In genomic region chr13:45751231-45751630, GRCm38 (mm10) we compare ENCODE assay signal across 10 mouse cellular contexts.
DNase-seq lines count a peak whose midpoint lies in the region; ATAC-seq and TF ChIP-seq lines count a peak whose summit lies in the region.
"Had no signal": no experiment of that assay in that cellular context is flagged by ENCODE, and none has a peak within 500 bp of the region (broad histone marks: within the 10 kb centered on the region; RNA-seq: fewer than 3 reads in every experiment).

No protein-coding gene starts in this region.

- TF ChIP-seq CTCF in lung, embryonic 14.5 days (IDR thresholded peaks at IDR 0.05; ENCODE audit: low read depth): no peak
- no peak for TF ChIP-seq CTCF in brain, embryonic 14.5 days (IDR thresholded peaks at IDR 0.05; ENCODE audit: borderline replicate concordance, extremely low read depth, insufficient read depth, insufficient read length)

- H3K27ac ChIP-seq in forebrain, embryonic 11.5 days (ENCODE audit: low read depth, low read length): no peak overlapping the region
- no peak overlapping the region for H3K27ac ChIP-seq in forebrain, embryonic 10.5 days
- no peak overlapping the region for H3K27ac ChIP-seq in lung, embryonic 14.5 days (ENCODE audit: low read depth)
- H3K27ac ChIP-seq in stomach, embryonic 16.5 days (ENCODE audit: low read length): peak overlapping the region; percentile 29; the same call in 1 of the 2 replicates
- H3K27ac ChIP-seq: heart, embryonic 15.5 days had no signal

- no peak overlapping the region for H3K4me2 ChIP-seq in forebrain, embryonic 11.5 days (ENCODE audit: low read depth, low read length, severe bottlenecking)
- no peak overlapping the region for H3K4me2 ChIP-seq in lung, embryonic 14.5 days
- no peak overlapping the region for H3K4me2 ChIP-seq in stomach, embryonic 16.5 days (ENCODE audit: low read depth, low read length)
- H3K4me2 ChIP-seq: heart, embryonic 15.5 days had no signal

- no peaks in the 10 kb centered on the region for H3K36me3 ChIP-seq in forebrain, embryonic 11.5 days (ENCODE audit: control insufficient read depth, insufficient read depth, low read length)
- H3K36me3 ChIP-seq in forebrain, embryonic 10.5 days (replicated peaks): no peaks in the 10 kb centered on the region
- H3K36me3 ChIP-seq in lung, embryonic 14.5 days (ENCODE audit: insufficient read depth): no peaks in the 10 kb centered on the region
- no peaks in the 10 kb centered on the region for H3K36me3 ChIP-seq in stomach, embryonic 16.5 days (ENCODE audit: control insufficient read depth, insufficient read depth, low read length)
- H3K36me3 ChIP-seq: heart, embryonic 15.5 days had no signal

- H3K4me1 ChIP-seq in forebrain, embryonic 11.5 days (replicated peaks; ENCODE audit: control insufficient read depth, insufficient read depth, low read length): no peaks in the 10 kb centered on the region
- peaks cover 29% of the 10 kb centered on the region for H3K4me1 ChIP-seq in forebrain, embryonic 10.5 days
- H3K4me1 ChIP-seq in lung, embryonic 14.5 days (ENCODE audit: insufficient read depth): no peaks in the 10 kb centered on the region
- H3K4me1 ChIP-seq in stomach, embryonic 16.5 days (ENCODE audit: control insufficient read depth, insufficient read depth, low read length): peaks cover 26% of the 10 kb centered on the region

- ATAC-seq in forebrain, embryonic 11.5 days (replicated peaks; ENCODE audit: low FRiP score): no peak
- ATAC-seq in lung, embryonic 14.5 days (ENCODE audit: insufficient read depth): no peak
- no peak for ATAC-seq in stomach, embryonic 16.5 days (ENCODE audit: insufficient read depth, low FRiP score)

- no peaks in the 10 kb centered on the region for H3K9me3 ChIP-seq in forebrain, embryonic 11.5 days (ENCODE audit: control insufficient read depth, low read length)
- H3K9me3 ChIP-seq in forebrain, embryonic 10.5 days: no peaks in the 10 kb centered on the region
- no peaks in the 10 kb centered on the region for H3K9me3 ChIP-seq in lung, embryonic 14.5 days (ENCODE audit: low read depth, low read length)
- no peaks in the 10 kb centered on the region for H3K9me3 ChIP-seq in stomach, embryonic 16.5 days (replicated peaks; ENCODE audit: control insufficient read depth, low read length)
- H3K9me3 ChIP-seq: heart, embryonic 15.5 days had no signal

- no peaks in the 10 kb centered on the region for H3K27me3 ChIP-seq in forebrain, embryonic 11.5 days (ENCODE audit: control insufficient read depth, insufficient read depth, low read length)
- no peaks in the 10 kb centered on the region for H3K27me3 ChIP-seq in forebrain, embryonic 10.5 days (ENCODE audit: poor library complexity, severe bottlenecking)
- no peaks in the 10 kb centered on the region for H3K27me3 ChIP-seq in lung, embryonic 14.5 days (ENCODE audit: insufficient read depth, low read length)
- H3K27me3 ChIP-seq in stomach, embryonic 16.5 days (ENCODE audit: control insufficient read depth, insufficient read depth, low read length): no peaks in the 10 kb centered on the region
- H3K27me3 ChIP-seq: heart, embryonic 15.5 days had no signal

- peak; percentile 53 for DNase-seq in forebrain, embryonic 11.5 days (ENCODE audit: low spot score)
- no peak for DNase-seq in forebrain, embryonic 10.5 days (ENCODE audit: extremely low spot score, low spot score)
- DNase-seq in lung, embryonic 14.5 days: peak; percentile 51
- no peak for DNase-seq in lung, postnatal 25 days (ENCODE audit: low spot score)
- DNase-seq in brain, embryonic 14.5 days (ENCODE audit: low read depth): peak; percentile 53
- no peak for DNase-seq in B cell, adult 2 months
- no peak for DNase-seq in cerebellum, adult 9-11 months
- DNase-seq: lung, postnatal 10 days had no signal

- TF ChIP-seq POLR2A in brain, embryonic 14.5 days (IDR thresholded peaks at IDR 0.05; ENCODE audit: borderline replicate concordance, extremely low read depth, insufficient read depth, insufficient read length, poor library complexity, severe bottlenecking): no peak

- H3K9ac ChIP-seq in forebrain, embryonic 11.5 days (ENCODE audit: low read length): no peak overlapping the region
- H3K9ac ChIP-seq in lung, embryonic 14.5 days: no peak overlapping the region
- no peak overlapping the region for H3K9ac ChIP-seq in stomach, embryonic 16.5 days (ENCODE audit: low read length)
- H3K9ac ChIP-seq: heart, embryonic 15.5 days had no signal

- no peak overlapping the region for H3K4me3 ChIP-seq in forebrain, embryonic 11.5 days (ENCODE audit: low read depth, low read length)
- no peak overlapping the region for H3K4me3 ChIP-seq in forebrain, embryonic 10.5 days
- no peak overlapping the region for H3K4me3 ChIP-seq in lung, embryonic 14.5 days (ENCODE audit: low read depth, low read length)
- H3K4me3 ChIP-seq in stomach, embryonic 16.5 days (replicated peaks; ENCODE audit: low read length): no peak overlapping the region
- H3K4me3 ChIP-seq: heart, embryonic 15.5 days had no signal

- WGBS in forebrain, embryonic 11.5 days: 86% methylated on average over 2 of the region's 2 CpGs
- WGBS in forebrain, embryonic 10.5 days: 80% methylated on average over 2 of the region's 2 CpGs
- 59% methylated on average over 2 of the region's 2 CpGs for WGBS in lung, embryonic 14.5 days
- 53% methylated on average over 2 of the region's 2 CpGs for WGBS in stomach, embryonic 16.5 days

Comparison
In these comparisons a context has a peak if more than half of its experiments do, and no peak if none do; other contexts are left out.
1. DNase-seq: peak in forebrain, embryonic 11.5 days (single experiment), lung, embryonic 14.5 days (single experiment) and brain, embryonic 14.5 days (single experiment); none in forebrain, embryonic 10.5 days (single experiment), lung, postnatal 25 days (single experiment), B cell, adult 2 months (0 of 2) and cerebellum, adult 9-11 months (single experiment).